ENCODE assay signal across 11 mouse cellular contexts in genomic region chr7:16841078-16841477, GRCm38 (mm10). TPM values are rescaled to one million over a fixed set of nuclear protein-coding genes. Genes with fewer than 3 reads are reported as not detected.
DNase-seq lines count a peak whose midpoint lies in the region; ATAC-seq and TF ChIP-seq lines count a peak whose summit lies in the region.
"Had no signal": no experiment of that assay in that cellular context is flagged by ENCODE, and none has a peak within 500 bp of the region (broad histone marks: within the 10 kb centered on the region; RNA-seq: fewer than 3 reads in every experiment).

No protein-coding gene starts in this region.

- DNase-seq in embryonic facial prominence, embryonic 10.5 days (ENCODE audit: low spot score): no peak
- no peak for DNase-seq in limb, embryonic 10.5 days (ENCODE audit: low spot score)
- DNase-seq in midbrain, postnatal 0 days (ENCODE audit: low spot score): no peak
- DNase-seq in adrenal gland, postnatal 36 days: no peak
- no peak for DNase-seq in adrenal gland, postnatal 10 days
- DNase-seq: layer of hippocampus, adult 9-11 months had no signal

- no peak overlapping the region for H3K4me3 ChIP-seq in embryonic facial prominence, embryonic 12.5 days
- H3K4me3 ChIP-seq in embryonic facial prominence, embryonic 10.5 days: no peak overlapping the region
- H3K4me3 ChIP-seq in limb, embryonic 12.5 days (replicated peaks): no peak overlapping the region
- no peak overlapping the region for H3K4me3 ChIP-seq in limb, embryonic 10.5 days
- H3K4me3 ChIP-seq in embryonic facial prominence, embryonic 15.5 days (replicated peaks): no peak overlapping the region
- H3K4me3 ChIP-seq in midbrain, postnatal 0 days (ENCODE audit: low read depth, low read length): no peak overlapping the region

- H3K27ac ChIP-seq in embryonic facial prominence, embryonic 12.5 days: peak overlapping the region; percentile 89; the same call in 1 of the 2 replicates
- no peak overlapping the region for H3K27ac ChIP-seq in embryonic facial prominence, embryonic 10.5 days (replicated peaks)
- peak overlapping the region; percentile 20; the same call in 1 of the 2 replicates for H3K27ac ChIP-seq in limb, embryonic 12.5 days
- no peak overlapping the region for H3K27ac ChIP-seq in limb, embryonic 10.5 days
- H3K27ac ChIP-seq in embryonic facial prominence, embryonic 15.5 days (replicated peaks): peak overlapping the region; percentile 94; the same call in 1 of the 2 replicates
- H3K27ac ChIP-seq in midbrain, postnatal 0 days (ENCODE audit: low read depth, low read length): 0 out of 2 replicates have a peak overlapping the region, but pooled peaks have one; percentile 43

- no peaks in the 10 kb centered on the region for H3K9me3 ChIP-seq in embryonic facial prominence, embryonic 12.5 days
- H3K9me3 ChIP-seq in embryonic facial prominence, embryonic 10.5 days: no peaks in the 10 kb centered on the region
- H3K9me3 ChIP-seq in limb, embryonic 12.5 days: no peaks in the 10 kb centered on the region
- no peaks in the 10 kb centered on the region for H3K9me3 ChIP-seq in limb, embryonic 10.5 days (replicated peaks)
- no peaks in the 10 kb centered on the region for H3K9me3 ChIP-seq in embryonic facial prominence, embryonic 15.5 days (replicated peaks)
- H3K9me3 ChIP-seq in midbrain, postnatal 0 days (ENCODE audit: low read length): no peaks in the 10 kb centered on the region

- H3K27me3 ChIP-seq in embryonic facial prominence, embryonic 12.5 days: no peaks in the 10 kb centered on the region
- H3K27me3 ChIP-seq in embryonic facial prominence, embryonic 10.5 days (replicated peaks; ENCODE audit: low read depth, poor library complexity, severe bottlenecking): no peaks in the 10 kb centered on the region
- H3K27me3 ChIP-seq in limb, embryonic 12.5 days: no peaks in the 10 kb centered on the region
- no peaks in the 10 kb centered on the region for H3K27me3 ChIP-seq in limb, embryonic 10.5 days (ENCODE audit: low read depth, poor library complexity, severe bottlenecking)
- no peaks in the 10 kb centered on the region for H3K27me3 ChIP-seq in embryonic facial prominence, embryonic 15.5 days
- H3K27me3 ChIP-seq in midbrain, postnatal 0 days (ENCODE audit: insufficient read depth, low read length): no peaks in the 10 kb centered on the region

- peaks cover 23% of the 10 kb centered on the region for H3K4me1 ChIP-seq in embryonic facial prominence, embryonic 12.5 days
- peaks cover 53% of the 10 kb centered on the region for H3K4me1 ChIP-seq in embryonic facial prominence, embryonic 10.5 days
- peaks cover 29% of the 10 kb centered on the region for H3K4me1 ChIP-seq in limb, embryonic 12.5 days (replicated peaks)
- peaks cover 53% of the 10 kb centered on the region for H3K4me1 ChIP-seq in limb, embryonic 10.5 days
- peaks cover 33% of the 10 kb centered on the region for H3K4me1 ChIP-seq in embryonic facial prominence, embryonic 15.5 days
- peaks cover 14% of the 10 kb centered on the region for H3K4me1 ChIP-seq in midbrain, postnatal 0 days (ENCODE audit: insufficient read depth, low read length)

- TF ChIP-seq CTCF in midbrain, postnatal 0 days (IDR thresholded peaks at IDR 0.05): no peak

- no peak for ATAC-seq in embryonic facial prominence, embryonic 12.5 days (ENCODE audit: insufficient number of reproducible peaks, insufficient read depth, low FRiP score, low TSS enrichment)
- no peak for ATAC-seq in limb, embryonic 12.5 days (ENCODE audit: insufficient number of reproducible peaks, insufficient read depth, low FRiP score, low TSS enrichment, low read depth)
- no peak for ATAC-seq in embryonic facial prominence, embryonic 15.5 days (ENCODE audit: insufficient number of reproducible peaks, low FRiP score, low TSS enrichment, low read depth)
- no peak for ATAC-seq in midbrain, postnatal 0 days (ENCODE audit: low FRiP score)
- ATAC-seq: forebrain, embryonic 14.5 days had no signal

- 74% methylated on average over 4 of the region's 4 CpGs for WGBS in embryonic facial prominence, embryonic 12.5 days
- WGBS in embryonic facial prominence, embryonic 10.5 days: 78% methylated on average over 4 of the region's 4 CpGs
- WGBS in limb, embryonic 12.5 days: 72% methylated on average over 4 of the region's 4 CpGs
- WGBS in limb, embryonic 10.5 days: 87% methylated on average over 4 of the region's 4 CpGs
- whole genome bisulfite sequencing in embryonic facial prominence, embryonic 15.5 days: 63% methylated on average over 4 of the region's 4 CpGs
- WGBS in midbrain, postnatal 0 days: 83% methylated on average over 4 of the region's 4 CpGs

- H3K36me3 ChIP-seq in embryonic facial prominence, embryonic 12.5 days: peaks cover 50% of the 10 kb centered on the region
- peaks cover 63% of the 10 kb centered on the region for H3K36me3 ChIP-seq in embryonic facial prominence, embryonic 10.5 days (replicated peaks)
- peaks cover 52% of the 10 kb centered on the region for H3K36me3 ChIP-seq in limb, embryonic 12.5 days
- H3K36me3 ChIP-seq in limb, embryonic 10.5 days: peaks cover 68% of the 10 kb centered on the region
- peaks cover 50% of the 10 kb centered on the region for H3K36me3 ChIP-seq in embryonic facial prominence, embryonic 15.5 days
- H3K36me3 ChIP-seq in midbrain, postnatal 0 days (ENCODE audit: insufficient read depth, low read length): peaks cover 44% of the 10 kb centered on the region

- no peak overlapping the region for H3K4me2 ChIP-seq in embryonic facial prominence, embryonic 12.5 days (replicated peaks)
- H3K4me2 ChIP-seq in limb, embryonic 12.5 days: no peak overlapping the region
- H3K4me2 ChIP-seq in embryonic facial prominence, embryonic 15.5 days (replicated peaks): no peak overlapping the region
- H3K4me2 ChIP-seq in midbrain, postnatal 0 days (ENCODE audit: low read depth, low read length, poor library complexity, severe bottlenecking): no peak overlapping the region

- no peak overlapping the region for H3K9ac ChIP-seq in embryonic facial prominence, embryonic 12.5 days
- 0 out of 2 replicates have a peak overlapping the region, but pooled peaks have one; percentile 18 for H3K9ac ChIP-seq in limb, embryonic 12.5 days (replicated peaks)
- no peak overlapping the region for H3K9ac ChIP-seq in embryonic facial prominence, embryonic 15.5 days
- no peak overlapping the region for H3K9ac ChIP-seq in midbrain, postnatal 0 days (replicated peaks; ENCODE audit: low read length, poor library complexity, severe bottlenecking)

RNA-seq across cellular contexts. Expression of gene Prkd2, which starts 1.6 kb away (rescaled TPM):
- 15.3 and 16.8 TPM in 2 replicates for polyA plus RNA-seq in embryonic facial prominence, embryonic 12.5 days (2016; fragmentation: Nextera tagmentation; extraction: Ambion mirVana)
- polyA plus RNA-seq in embryonic facial prominence, embryonic 10.5 days (2016; fragmentation: Nextera tagmentation; extraction: Ambion mirVana): 12.9 and 13.1 TPM in 2 replicates
- 16.0 and 16.2 TPM in 2 replicates for polyA plus RNA-seq in limb, embryonic 12.5 days (2016; fragmentation: Nextera tagmentation; extraction: Ambion mirVana)
- 15.0 and 15.6 TPM in 2 replicates for polyA plus RNA-seq in limb, embryonic 10.5 days (2016; fragmentation: Nextera tagmentation; extraction: Ambion mirVana)
- 22.1 and 23.0 TPM in 2 replicates for polyA plus RNA-seq in embryonic facial prominence, embryonic 15.5 days (2015; fragmentation: Nextera tagmentation; extraction: Ambion mirVana)
- 3.2 and 4.9 TPM in 2 replicates for total RNA-seq in midbrain, postnatal 0 days (2014; rRNA removed)
- polyA plus RNA-seq in midbrain, postnatal 0 days (2015; fragmentation: Nextera tagmentation; extraction: Ambion mirVana): 3.9 TPM in 2 replicates
- 10 to 100 TPM; 16.9 to 17.2 TPM for total RNA-seq in adrenal gland, postnatal 36 days (2021)
- 10 to 100 TPM; 22.2 to 27.2 TPM for total RNA-seq in adrenal gland, postnatal 10 days (2021)

RNA-seq across cellular contexts. Expression of gene Fkrp, which starts 24.5 kb away (rescaled TPM):
- 31.4 and 33.6 TPM in 2 replicates for polyA plus RNA-seq in embryonic facial prominence, embryonic 12.5 days (2016; fragmentation: Nextera tagmentation; extraction: Ambion mirVana)
- 26.1 and 28.5 TPM in 2 replicates for polyA plus RNA-seq in embryonic facial prominence, embryonic 10.5 days (2016; fragmentation: Nextera tagmentation; extraction: Ambion mirVana)
- 33.1 and 34.8 TPM in 2 replicates for polyA plus RNA-seq in limb, embryonic 12.5 days (2016; fragmentation: Nextera tagmentation; extraction: Ambion mirVana)
- 27.2 and 33.1 TPM in 2 replicates for polyA plus RNA-seq in limb, embryonic 10.5 days (2016; fragmentation: Nextera tagmentation; extraction: Ambion mirVana)
- 27.8 and 30.3 TPM in 2 replicates for polyA plus RNA-seq in embryonic facial prominence, embryonic 15.5 days (2015; fragmentation: Nextera tagmentation; extraction: Ambion mirVana)
- total RNA-seq in midbrain, postnatal 0 days (2014; rRNA removed): 81.4 and 85.9 TPM in 2 replicates
- polyA plus RNA-seq in midbrain, postnatal 0 days (2015; fragmentation: Nextera tagmentation; extraction: Ambion mirVana): 50.0 and 53.5 TPM in 2 replicates
- total RNA-seq in adrenal gland, postnatal 36 days (2021): 10 to 100 TPM; 24.8 to 26.8 TPM
- 10 to 100 TPM; 22.4 to 22.6 TPM for total RNA-seq in adrenal gland, postnatal 10 days (2021)

RNA-seq across cellular contexts. Expression of gene Strn4, which starts 25.4 kb away (rescaled TPM):
- polyA plus RNA-seq in embryonic facial prominence, embryonic 12.5 days (2016; fragmentation: Nextera tagmentation; extraction: Ambion mirVana): 149 and 152 TPM in 2 replicates
- polyA plus RNA-seq in embryonic facial prominence, embryonic 10.5 days (2016; fragmentation: Nextera tagmentation; extraction: Ambion mirVana): 129 and 131 TPM in 2 replicates
- polyA plus RNA-seq in limb, embryonic 12.5 days (2016; fragmentation: Nextera tagmentation; extraction: Ambion mirVana): 148 and 155 TPM in 2 replicates
- polyA plus RNA-seq in limb, embryonic 10.5 days (2016; fragmentation: Nextera tagmentation; extraction: Ambion mirVana): 130 and 145 TPM in 2 replicates
- 108 and 114 TPM in 2 replicates for polyA plus RNA-seq in embryonic facial prominence, embryonic 15.5 days (2015; fragmentation: Nextera tagmentation; extraction: Ambion mirVana)
- total RNA-seq in midbrain, postnatal 0 days (2014; rRNA removed): 252 and 291 TPM in 2 replicates
- polyA plus RNA-seq in midbrain, postnatal 0 days (2015; fragmentation: Nextera tagmentation; extraction: Ambion mirVana): 156 and 165 TPM in 2 replicates
- total RNA-seq in adrenal gland, postnatal 36 days (2021): 10 to 100 TPM; 66.5 to 67.5 TPM
- 10 to 100 TPM; 63.8 to 72.8 TPM for total RNA-seq in adrenal gland, postnatal 10 days (2021)

RNA-seq across cellular contexts. Expression of gene Dact3, which starts 34.0 kb away (rescaled TPM):
- 13.4 and 14.6 TPM in 2 replicates for polyA plus RNA-seq in embryonic facial prominence, embryonic 12.5 days (2016; fragmentation: Nextera tagmentation; extraction: Ambion mirVana)
- 5.5 and 6.0 TPM in 2 replicates for polyA plus RNA-seq in embryonic facial prominence, embryonic 10.5 days (2016; fragmentation: Nextera tagmentation; extraction: Ambion mirVana)
- polyA plus RNA-seq in limb, embryonic 12.5 days (2016; fragmentation: Nextera tagmentation; extraction: Ambion mirVana): 9.8 and 12.5 TPM in 2 replicates
- polyA plus RNA-seq in limb, embryonic 10.5 days (2016; fragmentation: Nextera tagmentation; extraction: Ambion mirVana): 7.0 and 8.2 TPM in 2 replicates
- 5.4 and 6.3 TPM in 2 replicates for polyA plus RNA-seq in embryonic facial prominence, embryonic 15.5 days (2015; fragmentation: Nextera tagmentation; extraction: Ambion mirVana)
- 86.0 and 107 TPM in 2 replicates for total RNA-seq in midbrain, postnatal 0 days (2014; rRNA removed)
- 7.5 and 7.7 TPM in 2 replicates for polyA plus RNA-seq in midbrain, postnatal 0 days (2015; fragmentation: Nextera tagmentation; extraction: Ambion mirVana)
- 1 to 10 TPM; 2.4 to 3.6 TPM for total RNA-seq in adrenal gland, postnatal 36 days (2021)
- total RNA-seq in adrenal gland, postnatal 10 days (2021): 1 to 10 TPM; 5.7 to 7.0 TPM

RNA-seq across cellular contexts. Expression of gene Gng8, which starts 50.5 kb away (rescaled TPM):
- polyA plus RNA-seq in embryonic facial prominence, embryonic 12.5 days (2016; fragmentation: Nextera tagmentation; extraction: Ambion mirVana): 21.5 and 22.7 TPM in 2 replicates
- 14.7 and 20.3 TPM in 2 replicates for polyA plus RNA-seq in embryonic facial prominence, embryonic 10.5 days (2016; fragmentation: Nextera tagmentation; extraction: Ambion mirVana)
- 13.2 and 16.2 TPM in 2 replicates for polyA plus RNA-seq in limb, embryonic 12.5 days (2016; fragmentation: Nextera tagmentation; extraction: Ambion mirVana)
- 15.4 and 18.5 TPM in 2 replicates for polyA plus RNA-seq in limb, embryonic 10.5 days (2016; fragmentation: Nextera tagmentation; extraction: Ambion mirVana)
- polyA plus RNA-seq in embryonic facial prominence, embryonic 15.5 days (2015; fragmentation: Nextera tagmentation; extraction: Ambion mirVana): 27.8 and 36.3 TPM in 2 replicates
- total RNA-seq in midbrain, postnatal 0 days (2014; rRNA removed): 1.9 and 5.2 TPM in 2 replicates
- polyA plus RNA-seq in midbrain, postnatal 0 days (2015; fragmentation: Nextera tagmentation; extraction: Ambion mirVana): 12.3 and 15.9 TPM in 2 replicates
- under 1 TPM in 1 of 2 experiments, not detected in 1; 0.89 TPM for total RNA-seq in adrenal gland, postnatal 36 days (2021)
- total RNA-seq in adrenal gland, postnatal 10 days (2021): 1 to 10 TPM in 1 of 2 experiments, under 1 TPM in 1; 0.84 to 2.0 TPM
- total RNA-seq: common myeloid progenitor, adult 5-6 weeks had no signal

Comparison
In these comparisons a context has a peak if more than half of its experiments do, and no peak if none do; other contexts are left out.
1. H3K27ac ChIP-seq: peak in embryonic facial prominence, embryonic 12.5 days (single experiment), limb, embryonic 12.5 days (single experiment), embryonic facial prominence, embryonic 15.5 days (single experiment) and midbrain, postnatal 0 days (single experiment); none in embryonic facial prominence, embryonic 10.5 days (single experiment) and limb, embryonic 10.5 days (single experiment).